Mouse (Mus musculus) MEL (cell line): ENCODE measurements around the gene Stap2. TPM values are rescaled to one million over a fixed set of nuclear protein-coding genes. Genes with fewer than 3 reads are reported as not detected.

Experiments used
- DNase-seq: peaks from one replicate; pipeline ENCODE4 v3.0.0; 2011; ENCODE audit warnings: low read depth, low spot score
- H3K27ac ChIP-seq: 2 replicates; pipeline ENCODE4 v1.5.1; 2012; ENCODE audit warnings: low read depth, mild to moderate bottlenecking, control low read depth, low read length, moderate library complexity; ENCODE audit not compliant: control insufficient read depth
- H3K27me3 ChIP-seq, 2 experiments: fragments of 150-350 bp in 1 of 2; sonication (generic) in 1 of 2; 2 replicates each; pipeline ENCODE4 v1.6.1; 2012; ENCODE audit warnings: low read length in 2 of 2, mild to moderate bottlenecking in 2 of 2, improper control_type of control experiment in 1 of 2, moderate library complexity in 1 of 2; ENCODE audit not compliant: insufficient read depth in 2 of 2, control insufficient read depth in 1 of 2
- H3K36me3 ChIP-seq, 2 experiments: 2 replicates each; pipeline ENCODE4 v1.6.1; 2012 to 2014; ENCODE audit warnings: low read length in 2 of 2, improper control_type of control experiment in 1 of 2, inconsistent platforms in 1 of 2, mild to moderate bottlenecking in 1 of 2; ENCODE audit not compliant: insufficient read depth in 2 of 2, control insufficient read depth in 1 of 2
- H3K4me1 ChIP-seq, 2 experiments: fragments of 150-350 bp in 1 of 2; sonication (generic) in 1 of 2; 2 replicates each; pipeline ENCODE4 v1.6.1; 2012; ENCODE audit warnings: low read length in 2 of 2, improper control_type of control experiment in 1 of 2, mild to moderate bottlenecking in 1 of 2; ENCODE audit not compliant: insufficient read depth in 2 of 2, control insufficient read depth in 1 of 2
- H3K4me3 ChIP-seq, 2 experiments: fragments of 150-350 bp in 1 of 2; sonication (generic) in 1 of 2; 2 replicates each; pipeline ENCODE4 v1.5.1; 2012; ENCODE audit warnings: low read depth in 2 of 2, low read length in 2 of 2, mild to moderate bottlenecking in 2 of 2, moderate library complexity in 2 of 2, control low read depth in 1 of 2, improper control_type of control experiment in 1 of 2; ENCODE audit not compliant: control insufficient read depth in 1 of 2, insufficient read depth in 1 of 2
- H3K79me2 ChIP-seq: 2 replicates; pipeline ENCODE4 v1.6.1; 2012; ENCODE audit warnings: mild to moderate bottlenecking, low read length, moderate library complexity; ENCODE audit not compliant: control insufficient read depth, poor library complexity, insufficient read depth
- H3K9ac ChIP-seq: 2 replicates; pipeline ENCODE4 v1.6.1; 2012; ENCODE audit warnings: low read depth, mild to moderate bottlenecking, control low read depth, low read length, moderate library complexity; ENCODE audit not compliant: control insufficient read depth, poor library complexity, severe bottlenecking
- H3K9me3 ChIP-seq: fragments of 150-350 bp; sonication (generic); replicated peaks from 2 replicates; pipeline ENCODE4 v1.6.1; 2012; ENCODE audit warnings: mild to moderate bottlenecking, low read length, improper control_type of control experiment, moderate library complexity; ENCODE audit not compliant: insufficient read depth
- BHLHE40 ChIP-seq: IDR thresholded peaks from 2 replicates; pipeline ENCODE4 v1.6.1; 2012; ENCODE audit warnings: low read depth, mild to moderate bottlenecking, inconsistent platforms, low read length, improper control_type of control experiment, borderline replicate concordance
- CHD2 ChIP-seq: IDR thresholded peaks from 2 replicates; pipeline ENCODE4 v1.6.1; 2011; ENCODE audit warnings: low read length, improper control_type of control experiment
- E2F4 ChIP-seq: IDR thresholded peaks from 2 replicates; pipeline ENCODE4 v1.6.1; 2011; ENCODE audit warnings: low read depth, low read length, improper control_type of control experiment, borderline replicate concordance
- GABPA ChIP-seq: IDR thresholded peaks from 2 replicates; pipeline ENCODE4 v1.6.1; 2012; ENCODE audit warnings: low read depth, mild to moderate bottlenecking, inconsistent platforms, low read length, improper control_type of control experiment, moderate library complexity
- GATA1 ChIP-seq: IDR thresholded peaks from 2 replicates; pipeline ENCODE4 v1.6.1; 2011; ENCODE audit warnings: low read depth, low read length, improper control_type of control experiment
- JUND ChIP-seq: IDR thresholded peaks from 2 replicates; pipeline ENCODE4 v1.6.1; 2011; ENCODE audit warnings: low read depth, mild to moderate bottlenecking, improper control_type of control experiment, low read length
- MAX ChIP-seq: IDR thresholded peaks from 2 replicates; pipeline ENCODE4 v1.6.1; 2011; ENCODE audit warnings: low read length, improper control_type of control experiment
- MXI1 ChIP-seq: IDR thresholded peaks from 2 replicates; pipeline ENCODE4 v1.6.1; 2011; ENCODE audit warnings: mild to moderate bottlenecking, low read depth, low read length, improper control_type of control experiment
- MYC ChIP-seq: IDR thresholded peaks from 2 replicates; pipeline ENCODE4 v1.6.1; 2011; ENCODE audit warnings: low read depth, mild to moderate bottlenecking, low read length, improper control_type of control experiment, moderate library complexity
- POLR2A ChIP-seq, 2 experiments: IDR thresholded peaks; 2 replicates each; pipeline ENCODE4 v1.6.1; 2011 to 2012; ENCODE audit warnings: low read length in 2 of 2, mild to moderate bottlenecking in 2 of 2, control low read depth in 1 of 2, improper control_type of control experiment in 1 of 2, low read depth in 1 of 2, moderate library complexity in 1 of 2; ENCODE audit not compliant: control insufficient read depth in 1 of 2, insufficient read depth in 1 of 2, poor library complexity in 1 of 2
- POLR2AphosphoS2 ChIP-seq: IDR thresholded peaks from 2 replicates; pipeline ENCODE4 v1.6.1; 2011; ENCODE audit warnings: low read length, improper control_type of control experiment
- POLR2AphosphoS5 ChIP-seq: IDR thresholded peaks from 2 replicates; pipeline ENCODE4 v1.6.1; 2012; ENCODE audit warnings: low read depth, borderline replicate concordance, mild to moderate bottlenecking, inconsistent platforms, low read length, moderate library complexity, mixed read lengths
- RCOR1 ChIP-seq: IDR thresholded peaks from 2 replicates; pipeline ENCODE4 v1.6.1; 2012; ENCODE audit warnings: low read depth, mild to moderate bottlenecking, inconsistent platforms, low read length, improper control_type of control experiment
- TBP ChIP-seq: IDR thresholded peaks from 2 replicates; pipeline ENCODE4 v1.8.0; 2011; ENCODE audit warnings: low read depth, low read length, improper control_type of control experiment
- USF1 ChIP-seq: IDR thresholded peaks from 2 replicates; pipeline ENCODE4 v1.6.1; 2014; ENCODE audit warnings: low read depth, mild to moderate bottlenecking, inconsistent platforms, low read length, improper control_type of control experiment, moderate library complexity
- ZMIZ1 ChIP-seq: IDR thresholded peaks from 2 replicates; pipeline ENCODE4 v1.6.1; 2012; ENCODE audit warnings: low read depth, mild to moderate bottlenecking, inconsistent platforms, low read length, improper control_type of control experiment, moderate library complexity
- ZNF384 ChIP-seq: IDR thresholded peaks from 2 replicates; pipeline ENCODE4 v1.6.1; 2012; ENCODE audit warnings: low read depth, mild to moderate bottlenecking, inconsistent platforms, low read length, improper control_type of control experiment
- polyA plus RNA-seq, 2 experiments: library from polyadenylated mRNA; stranded (reverse) in 1 of 2; unstranded in 1 of 2; fragments of >175 nt in 1 of 2; fragments of >200 nt in 1 of 2; gene quantifications; 2 replicates each; pipeline versions ENCODE4 v1.2.1 to v1.2.4; 2012; ENCODE audit warnings: low replicate concordance in 2 of 2, low read depth in 1 of 2; ENCODE audit not compliant: insufficient read length in 2 of 2, insufficient read depth in 1 of 2, missing spikeins in 1 of 2
- total RNA-seq: library from RNA; depleted of rRNA; stranded (reverse); fragments of 300-350 nt; gene quantifications from 2 replicates; pipeline ENCODE4 v1.2.3, GENCODE M21; 2012

Stap2 gene
- total and polyA plus RNA-seq, 3 experiments, result 0.08 TPM; not detected in 1

- H3K36me3 ChIP-seq, result no peaks in the 10 kb centered on the region
- H3K79me2 ChIP-seq, result no peaks in the 10 kb centered on the region
- DNase-seq, result no peak
- H3K4me3 ChIP-seq, result no peak overlapping the region
- no peak for TF ChIP-seq MAX
- no peaks in the 10 kb centered on the region for H3K9me3 ChIP-seq
- peaks cover 0 to 2% of the 10 kb centered on the region in 2 experiments for H3K27me3 ChIP-seq
- H3K4me1 ChIP-seq, result no peaks in the 10 kb centered on the region
- no peak overlapping the region for H3K9ac ChIP-seq
- H3K27ac ChIP-seq, result no peak overlapping the region
These were observed 53.3 kb downstream of the Stap2 start for GRCm38 (mm10) chr17:55952041-55952440.

- H3K9me3 ChIP-seq, result no peaks in the 10 kb centered on the region
- no peak for DNase-seq
- peaks cover 0 to 5% of the 10 kb centered on the region in 2 experiments; a peak in 2 of 4 replicates for H3K36me3 ChIP-seq
- no peak overlapping the region for H3K27ac ChIP-seq
- no peak overlapping the region for H3K4me3 ChIP-seq
- TF ChIP-seq CHD2, result no peak
- TF ChIP-seq POLR2A (IDR thresholded peaks at IDR 0.05; ENCODE audit: control insufficient read depth in 1 of 2, insufficient read depth in 1 of 2, low read depth in 1 of 2, low read length in 2 of 2, poor library complexity in 1 of 2), result no peak
- TF ChIP-seq RCOR1, result no peak
- TF ChIP-seq GATA1, result no peak
- TF ChIP-seq TBP, result no peak
- H3K4me1 ChIP-seq, result peaks cover 0 to 8% of the 10 kb centered on the region in 2 experiments; a peak in 1 of 4 replicates
- H3K9ac ChIP-seq, result no peak overlapping the region
- H3K27me3 ChIP-seq, result peaks cover 0 to 2% of the 10 kb centered on the region in 2 experiments
- H3K79me2 ChIP-seq, result no peaks in the 10 kb centered on the region
These were observed 54.8 kb downstream of the Stap2 start for GRCm38 (mm10) chr17:55950601-55951000.

- Histone ChIP-seq H3K9me3 (no peaks in the 10 kb centered on the region), H3K79me2 (no peaks in the 10 kb centered on the region; the same call in 1 of the 2 replicates), H3K27ac (no peak within 1 kb of the TSS), H3K9ac (no peak within 1 kb of the TSS), H3K4me1 (peaks cover 0 to 8% of the 10 kb centered on the region in 2 experiments; a peak in 2 of 4 replicates), H3K27me3 (peaks cover 0 to 2% of the 10 kb centered on the region in 2 experiments), H3K36me3 (peaks cover 0 to 5% of the 10 kb centered on the region in 2 experiments; a peak in 2 of 4 replicates), H3K4me3 (no peak within 1 kb of the TSS)
- no peak for DNase-seq
- TF ChIP-seq CHD2 (no peak), MAX (no peak), TBP (no peak), MYC (no peak), ZMIZ1 (no peak), ZNF384 (no peak), GABPA (no peak), POLR2A (IDR thresholded peaks at IDR 0.05; ENCODE audit: control insufficient read depth in 1 of 2, insufficient read depth in 1 of 2, low read depth in 1 of 2, low read length in 2 of 2, poor library complexity in 1 of 2) (no peak), BHLHE40 (no peak), POLR2AphosphoS5 (no peak), MXI1 (no peak), USF1 (no peak), E2F4 (no peak), JUND (no peak), POLR2AphosphoS2 (no peak)
These were observed 56.0 kb downstream of the Stap2 start, which contains the start of gene Zfp119b for GRCm38 (mm10) chr17:55949400-55949799. TSS of gene Zfp119b (minus strand) at chr17:55949500.
